Mouse (Mus musculus): ENCODE data around the gene Wdtc1. TPM values are rescaled to one million over a fixed set of nuclear protein-coding genes. Genes with fewer than 3 reads are reported as not detected.

Wdtc1 gene
- polyA plus RNA-seq, 1 experiment from 2014 or later, result 21.8 TPM

Small RNA genes lying within 50 kb of the gene (microRNA-seq; reads per million reads assigned to microRNA genes)
- 1.4 reads per million for gene Mir5122

Other genes with a start within 250 kb of the Wdtc1 start
- 28.8 and 34.2 TPM in 2 replicates for gene Wasf2, start 223.0 kb downstream of the Wdtc1 start, polyA plus RNA-seq (2015; fragmentation: Nextera tagmentation; extraction: Ambion mirVana)
- gene Cd164l2, start 141.3 kb downstream of the Wdtc1 start, polyA plus RNA-seq (2015; fragmentation: Nextera tagmentation; extraction: Ambion mirVana), result 0.67 and 1.3 TPM in 2 replicates
- gene Gpr3, start 140.9 kb downstream of the Wdtc1 start, polyA plus RNA-seq (2015; fragmentation: Nextera tagmentation; extraction: Ambion mirVana), result 0.22 and 0.67 TPM in 2 replicates
- 0.79 and 2.3 TPM in 2 replicates for gene Map3k6, start 112.7 kb downstream of the Wdtc1 start, polyA plus RNA-seq (2015; fragmentation: Nextera tagmentation; extraction: Ambion mirVana)
- gene Sytl1, start 90.4 kb downstream of the Wdtc1 start, polyA plus RNA-seq (2015; fragmentation: Nextera tagmentation; extraction: Ambion mirVana), result 0.40 and 0.66 TPM in 2 replicates
- gene Tmem222, start 75.7 kb downstream of the Wdtc1 start, polyA plus RNA-seq (2015; fragmentation: Nextera tagmentation; extraction: Ambion mirVana), result 103 TPM in 2 replicates
- 6.8 and 7.9 TPM in 2 replicates for gene Slc9a1, start 16.2 kb upstream of the Wdtc1 start, polyA plus RNA-seq (2015; fragmentation: Nextera tagmentation; extraction: Ambion mirVana)
- gene Tent5b, start 126.7 kb upstream of the Wdtc1 start, polyA plus RNA-seq (2015; fragmentation: Nextera tagmentation; extraction: Ambion mirVana), result 0.17 and 0.31 TPM in 2 replicates
- gene Trnp1, start 145.1 kb upstream of the Wdtc1 start, polyA plus RNA-seq (2015; fragmentation: Nextera tagmentation; extraction: Ambion mirVana), result 1.2 and 1.9 TPM in 2 replicates
- gene Kdf1, start 165.5 kb upstream of the Wdtc1 start, polyA plus RNA-seq (2015; fragmentation: Nextera tagmentation; extraction: Ambion mirVana), result 0.15 and 0.24 TPM in 2 replicates
- 256 and 272 TPM in 2 replicates for gene Nudc, start 192.5 kb upstream of the Wdtc1 start, polyA plus RNA-seq (2015; fragmentation: Nextera tagmentation; extraction: Ambion mirVana)
- not detected in 2 replicates for gene Nr0b2, start 199.9 kb upstream of the Wdtc1 start, polyA plus RNA-seq (2015; fragmentation: Nextera tagmentation; extraction: Ambion mirVana)
- 7.6 and 7.8 TPM in 2 replicates for gene Gpatch3, start 221.3 kb upstream of the Wdtc1 start, polyA plus RNA-seq (2015; fragmentation: Nextera tagmentation; extraction: Ambion mirVana)
- 20.6 and 23.5 TPM in 2 replicates for gene Gpn2, start 230.9 kb upstream of the Wdtc1 start, polyA plus RNA-seq (2015; fragmentation: Nextera tagmentation; extraction: Ambion mirVana)
- 0.89 and 1.2 TPM in 2 replicates for gene Sfn, start 248.7 kb upstream of the Wdtc1 start, polyA plus RNA-seq (2015; fragmentation: Nextera tagmentation; extraction: Ambion mirVana)